Mouse (Mus musculus) hindbrain, postnatal 0 days (tissue): ENCODE data around the gene Mcoln3. TPM values are rescaled to one million over a fixed set of nuclear protein-coding genes. Genes with fewer than 3 reads are reported as not detected.

Experiments used
- ATAC-seq: fragments of 200-750 bp; cut with Nextera tagmentation; 2 replicates; pipeline ENCODE4 v1.8.0; 2017; ENCODE audit warnings: mild to moderate bottlenecking, moderate TSS enrichment, moderate library complexity
- DNase-seq: peaks from one replicate; pipeline ENCODE4 v3.0.0-alpha.2; 2015; ENCODE audit warnings: low spot score
- H3K27ac ChIP-seq: fragments of 300-500 bp; sonication (generic); 2 replicates; pipeline ENCODE4 v1.5.1; 2014; ENCODE audit warnings: mild to moderate bottlenecking
- H3K27me3 ChIP-seq: fragments of 300-500 bp; sonication (generic); 2 replicates; pipeline ENCODE4 v1.6.1; 2014; ENCODE audit warnings: low read length, mixed read lengths; ENCODE audit not compliant: insufficient read depth
- H3K36me3 ChIP-seq: fragments of 300-500 bp; sonication (generic); 2 replicates; pipeline ENCODE4 v1.6.1; 2014; ENCODE audit warnings: low read length, mixed read lengths; ENCODE audit not compliant: insufficient read depth
- H3K4me1 ChIP-seq: fragments of 300-500 bp; sonication (generic); 2 replicates; pipeline ENCODE4 v1.6.1; 2014; ENCODE audit warnings: antibody characterized with exemption, low read length, mixed read lengths; ENCODE audit not compliant: insufficient read depth
- H3K4me2 ChIP-seq: fragments of 300-500 bp; sonication (generic); 2 replicates; pipeline ENCODE4 v1.6.1; 2014; ENCODE audit warnings: low read depth, mild to moderate bottlenecking, low read length, moderate library complexity, mixed read lengths
- H3K4me3 ChIP-seq: fragments of 300-500 bp; sonication (generic); 2 replicates; pipeline ENCODE4 v1.5.1; 2014; ENCODE audit warnings: low read length
- H3K9ac ChIP-seq: fragments of 300-500 bp; sonication (generic); replicated peaks from 2 replicates; pipeline ENCODE4 v1.6.1; 2014; ENCODE audit warnings: mild to moderate bottlenecking, low read length, moderate library complexity, mixed read lengths
- H3K9me3 ChIP-seq: fragments of 300-500 bp; sonication (generic); 2 replicates; pipeline ENCODE4 v1.6.1; 2016; ENCODE audit warnings: low read length, mixed read lengths
- CTCF ChIP-seq: IDR thresholded peaks from 2 replicates; pipeline ENCODE4 v1.5.1; 2016; ENCODE audit warnings: antibody characterized with exemption, control low read depth, low read depth
- WGBS: fragments of 180-500 bp; shearing (Covaris S2); extraction: QIAGEN DNeasy Blood & Tissue Kit; methylation state at CpG from one replicate; pipeline ENCODE4 v1.1.7; 2014; 5-methylcytosine and 5-hydroxymethylcytosine counted together
- polyA plus RNA-seq: library from polyadenylated mRNA; unstranded; fragments of >200 nt; fragmentation: Nextera tagmentation; extraction: Ambion mirVana; gene quantifications from 2 replicates; pipeline ENCODE4 v1.2.1, GENCODE M21; 2015
- total RNA-seq: library from RNA; depleted of rRNA; stranded (reverse); fragments of >200 nt; gene quantifications from 2 replicates; pipeline ENCODE4 v1.2.3, GENCODE M21; 2014

The Mcoln3 gene
- total and polyA plus RNA-seq, 2 experiments from 2014 or later: 0.10 TPM; not detected in 1

- WGBS: 60% methylated on average over 5 of the region's 5 CpGs
- H3K9ac ChIP-seq: no peak overlapping the region
- no peak overlapping the region for H3K4me3 ChIP-seq
- no peak for DNase-seq
- no peaks in the 10 kb centered on the region for H3K36me3 ChIP-seq
- H3K27ac ChIP-seq: no peak overlapping the region
- H3K9me3 ChIP-seq: no peaks in the 10 kb centered on the region
- H3K4me1 ChIP-seq: peaks cover 5% of the 10 kb centered on the region; the same call in 1 of the 2 replicates
- no peak for TF ChIP-seq CTCF
- H3K27me3 ChIP-seq: no peaks in the 10 kb centered on the region
- no peak overlapping the region for H3K4me2 ChIP-seq
- no peak for ATAC-seq
Observed at GRCm38 (mm10) chr3:146145501-146145900, 28.3 kb downstream of the Mcoln3 start.

GRCm38 (mm10) chr3:146146131-146146530 lies 28.9 kb downstream of the Mcoln3 start:
- no peaks in the 10 kb centered on the region for H3K9me3 ChIP-seq
- no peak for TF ChIP-seq CTCF
- H3K27me3 ChIP-seq: no peaks in the 10 kb centered on the region
- H3K27ac ChIP-seq: no peak overlapping the region
- ATAC-seq (no peak), DNase-seq (no peak)
- H3K36me3 ChIP-seq: no peaks in the 10 kb centered on the region
- 73% methylated on average over 5 of the region's 5 CpGs for WGBS
- no peak overlapping the region for H3K9ac ChIP-seq
- H3K4me1 ChIP-seq: peaks cover 5% of the 10 kb centered on the region; the same call in 1 of the 2 replicates
- no peak overlapping the region for H3K4me2 ChIP-seq
- no peak overlapping the region for H3K4me3 ChIP-seq

- Histone ChIP-seq H3K9ac (0 out of 2 replicates have a peak within 1 kb of the TSS, but pooled peaks have one; percentile 17), H3K4me1 (peaks cover 5% of the 10 kb centered on the region; the same call in 1 of the 2 replicates), H3K9me3 (no peaks in the 10 kb centered on the region), H3K27ac (no peak within 1 kb of the TSS), H3K4me3 (peak within 1 kb of the TSS; percentile 38), H3K4me2 (peak within 1 kb of the TSS; percentile 79), H3K36me3 (no peaks in the 10 kb centered on the region), H3K27me3 (no peaks in the 10 kb centered on the region)
- ATAC-seq: 0 out of 2 replicates have a peak, but pooled peaks have one; percentile 52
- TF ChIP-seq CTCF: no peak
- 19% methylated on average over 24 of the region's 34 CpGs for WGBS
- DNase-seq: no peak
Observed at GRCm38 (mm10) chr3:146149156-146150057, 32.2 kb downstream of the Mcoln3 start, which contains the start of gene Mcoln2. Gene Mcoln2, plus strand, starts transcription at chr3:146149833.

- H3K36me3 ChIP-seq: no peaks in the 10 kb centered on the region
- peak overlapping the region; percentile 79 for H3K4me2 ChIP-seq
- H3K4me1 ChIP-seq: peaks cover 5% of the 10 kb centered on the region; the same call in 1 of the 2 replicates
- no peak for TF ChIP-seq CTCF
- 0 out of 2 replicates have a peak overlapping the region, but pooled peaks have one; percentile 17 for H3K9ac ChIP-seq
- WGBS: 0% methylated on average over 25 of the region's 26 CpGs
- ATAC-seq (no peak), DNase-seq (no peak)
- no peaks in the 10 kb centered on the region for H3K9me3 ChIP-seq
- peak overlapping the region; percentile 38 for H3K4me3 ChIP-seq
- H3K27me3 ChIP-seq: no peaks in the 10 kb centered on the region
- no peak overlapping the region for H3K27ac ChIP-seq
Observed at GRCm38 (mm10) chr3:146150058-146150400, 32.8 kb downstream of the Mcoln3 start.

- ATAC-seq: no peak
- Histone ChIP-seq H3K36me3 (no peaks in the 10 kb centered on the region), H3K4me1 (peaks cover 5% of the 10 kb centered on the region; the same call in 1 of the 2 replicates), H3K4me2 (peak overlapping the region; percentile 79), H3K27me3 (no peaks in the 10 kb centered on the region), H3K27ac (no peak overlapping the region), H3K9me3 (no peaks in the 10 kb centered on the region), H3K9ac (no peak overlapping the region), H3K4me3 (peak overlapping the region; percentile 38)
- WGBS: 27% methylated on average over 11 of the region's 11 CpGs
- DNase-seq: no peak
- TF ChIP-seq CTCF: no peak
Observed at GRCm38 (mm10) chr3:146150560-146150959, 33.3 kb downstream of the Mcoln3 start.

DNA sequence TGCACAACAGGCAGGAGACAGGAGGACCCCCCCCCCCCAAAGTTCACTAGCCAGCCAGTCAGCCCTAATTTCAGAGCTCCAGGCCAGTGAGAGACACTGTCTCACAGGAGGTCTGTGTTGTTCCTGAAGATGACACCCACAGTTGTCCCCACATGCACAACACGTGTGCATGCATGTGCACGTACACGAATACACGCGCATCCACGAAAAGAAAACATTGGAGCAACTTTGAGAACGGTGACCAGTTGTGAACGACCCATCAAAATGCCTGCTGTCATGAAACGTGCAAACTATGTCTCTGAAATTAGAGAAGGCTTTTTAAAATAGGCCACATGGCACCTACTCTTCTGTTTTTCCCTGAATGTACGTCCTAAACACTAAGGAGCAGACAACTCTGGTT lies 34.1 kb downstream of the Mcoln3 start:
- H3K27ac ChIP-seq: no peak overlapping the region
- H3K9ac ChIP-seq: no peak overlapping the region
- H3K4me3 ChIP-seq: no peak overlapping the region
- WGBS: 94% methylated on average over 10 of the region's 10 CpGs
- no peak overlapping the region for H3K4me2 ChIP-seq
- H3K4me1 ChIP-seq: peaks cover 5% of the 10 kb centered on the region; the same call in 1 of the 2 replicates
- H3K9me3 ChIP-seq: no peaks in the 10 kb centered on the region
- DNase-seq (no peak), ATAC-seq (no peak)
- no peaks in the 10 kb centered on the region for H3K36me3 ChIP-seq
- no peak for TF ChIP-seq CTCF
- H3K27me3 ChIP-seq: no peaks in the 10 kb centered on the region
